Mouse (Mus musculus) midbrain, embryonic 16.5 days (tissue): ENCODE results near the gene Gm20532. TPM values are rescaled to one million over a fixed set of nuclear protein-coding genes. Genes with fewer than 3 reads are reported as not detected.

Experiments
- microRNA counts: library from miRNA; unstranded; fragments of <30 nt; microRNA quantifications from one replicate; lab custom pipeline; 2016
- microRNA-seq: library from miRNA; unstranded; fragments of <30 nt; microRNA quantifications from one replicate; pipeline ENCODE4, GENCODE M21; 2017
- polyA plus RNA-seq: library from polyadenylated mRNA; unstranded; fragments of >200 nt; fragmentation: Nextera tagmentation; extraction: Ambion mirVana; gene quantifications from 2 replicates; pipeline ENCODE4 v1.2.1, GENCODE M21; 2015

Gm20532 gene
- polyA plus RNA-seq, 1 experiment from 2014 or later = not detected

MicroRNAs within 50 kb of the gene (microRNA counts, 519-probe panel; counts per million panel counts)
- 3,210 counts per million, percentile 90 among the panel's probes with 10 or more counts for microRNA mmu-miR-126-3p (lab: Ali Mortazavi, UCI)
- 2,481 counts per million, percentile 74 among the panel's probes with 10 or more counts for microRNA mmu-miR-126-5p (lab: Ali Mortazavi, UCI)

Small RNAs within 50 kb of the gene (microRNA-seq; reads per million reads assigned to microRNA genes)
- gene Mir126a (0.52 reads per million), gene Mir126b (not detected)

Other genes with a start within 250 kb of the Gm20532 start
- 24.7 and 27.2 TPM in 2 replicates for gene Dnlz, start 234.5 kb upstream of the Gm20532 start, polyA plus RNA-seq
- gene Card9, start 225.7 kb upstream of the Gm20532 start, polyA plus RNA-seq = 1.0 and 2.7 TPM in 2 replicates
- gene Snapc4, start 206.0 kb upstream of the Gm20532 start, polyA plus RNA-seq = 34.8 and 37.9 TPM in 2 replicates
- 175 and 182 TPM in 2 replicates for gene Entr1, start 197.3 kb upstream of the Gm20532 start, polyA plus RNA-seq
- 90.0 and 96.5 TPM in 2 replicates for gene Pmpca, start 197.3 kb upstream of the Gm20532 start, polyA plus RNA-seq
- gene Inpp5e, start 177.4 kb upstream of the Gm20532 start, polyA plus RNA-seq = 26.9 and 27.6 TPM in 2 replicates
- gene Sec16a, start 141.4 kb upstream of the Gm20532 start, polyA plus RNA-seq = 18.7 and 20.4 TPM in 2 replicates
- gene Notch1, start 70.0 kb upstream of the Gm20532 start, polyA plus RNA-seq = 10.7 and 11.4 TPM in 2 replicates
- 62.0 and 64.4 TPM in 2 replicates for gene Egfl7, start 6.6 kb upstream of the Gm20532 start, polyA plus RNA-seq
- 4.0 and 4.1 TPM in 2 replicates for gene Agpat2, start 17.8 kb downstream of the Gm20532 start, polyA plus RNA-seq
- gene Fam69b, start 41.8 kb downstream of the Gm20532 start, polyA plus RNA-seq = 153 and 155 TPM in 2 replicates
- gene Lcn4, start 84.6 kb downstream of the Gm20532 start, polyA plus RNA-seq = not detected in 2 replicates